ENCODE assay signal across 29 mouse cellular contexts in the genomic region with DNA sequence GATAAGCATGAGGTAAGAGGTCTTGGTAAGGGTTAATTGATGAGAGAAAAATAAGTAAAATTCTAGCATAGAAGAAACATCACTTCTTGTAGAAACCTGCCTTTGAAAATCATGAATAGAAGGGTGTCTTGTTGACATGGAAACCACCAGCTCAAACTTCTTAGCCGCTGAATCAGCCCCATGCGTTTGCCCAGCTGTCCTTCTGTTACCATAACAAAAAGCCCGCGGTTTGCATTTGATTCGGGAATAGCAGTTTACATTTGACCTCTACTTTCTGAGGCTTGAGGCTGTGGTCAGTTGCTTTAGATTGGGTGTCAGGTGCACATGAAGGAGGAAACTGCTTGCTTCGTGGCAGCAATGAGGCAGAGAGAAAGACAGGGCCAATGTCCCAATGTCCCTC.
DNase-seq lines count a peak whose midpoint lies in the region; ATAC-seq lines count a peak whose summit lies in the region.
"Had no signal": no experiment of that assay in that cellular context is flagged by ENCODE, and none has a peak within 500 bp of the region (broad histone marks: within the 10 kb centered on the region; RNA-seq: fewer than 3 reads in every experiment).

No protein-coding gene starts in this region.

- H3K4me2 ChIP-seq in midbrain, embryonic 11.5 days: no peak overlapping the region
- H3K4me2 ChIP-seq in midbrain, embryonic 15.5 days: no peak overlapping the region
- H3K4me2 ChIP-seq: heart, embryonic 13.5 days; intestine, embryonic 15.5 days; limb, embryonic 12.5 days; liver, embryonic 15.5 days; lung, embryonic 15.5 days; midbrain, embryonic 13.5 days; neural tube, embryonic 15.5 days had no signal

- no peaks in the 10 kb centered on the region for H3K27me3 ChIP-seq in midbrain, embryonic 11.5 days (ENCODE audit: control insufficient read depth, insufficient read depth, low read length)
- no peaks in the 10 kb centered on the region for H3K27me3 ChIP-seq in midbrain, embryonic 15.5 days (replicated peaks)
- H3K27me3 ChIP-seq: CH12.LX; heart, embryonic 13.5 days; intestine, embryonic 15.5 days; limb, embryonic 12.5 days; liver, embryonic 15.5 days; lung, embryonic 15.5 days; neural tube, embryonic 15.5 days had no signal

- no peaks in the 10 kb centered on the region for H3K9me3 ChIP-seq in midbrain, embryonic 11.5 days (ENCODE audit: control insufficient read depth, low read length)
- no peaks in the 10 kb centered on the region for H3K9me3 ChIP-seq in midbrain, embryonic 15.5 days
- H3K9me3 ChIP-seq: heart, embryonic 13.5 days; intestine, embryonic 15.5 days; limb, embryonic 12.5 days; liver, embryonic 15.5 days; lung, embryonic 15.5 days; midbrain, embryonic 13.5 days; neural tube, embryonic 15.5 days had no signal

- no peaks in the 10 kb centered on the region for H3K36me3 ChIP-seq in midbrain, embryonic 11.5 days (ENCODE audit: control insufficient read depth, insufficient read depth, low read length)
- no peaks in the 10 kb centered on the region for H3K36me3 ChIP-seq in midbrain, embryonic 15.5 days (replicated peaks)
- H3K36me3 ChIP-seq: heart, embryonic 13.5 days; intestine, embryonic 15.5 days; limb, embryonic 12.5 days; lung, embryonic 15.5 days had no signal

- H3K4me1 ChIP-seq in midbrain, embryonic 11.5 days (ENCODE audit: control insufficient read depth, insufficient read depth, low read length): no peaks in the 10 kb centered on the region; the same call in 1 of the 2 replicates
- no peaks in the 10 kb centered on the region for H3K4me1 ChIP-seq in midbrain, embryonic 15.5 days
- H3K4me1 ChIP-seq: intestine, embryonic 15.5 days; limb, embryonic 12.5 days; liver, embryonic 15.5 days; lung, embryonic 15.5 days had no signal

- no peak overlapping the region for H3K4me3 ChIP-seq in midbrain, embryonic 11.5 days (ENCODE audit: low read depth, low read length)
- H3K4me3 ChIP-seq in midbrain, embryonic 15.5 days: no peak overlapping the region
- H3K4me3 ChIP-seq: heart, adult 2 months; heart, embryonic 13.5 days; intestine, embryonic 15.5 days; limb, embryonic 12.5 days; liver, embryonic 15.5 days; lung, embryonic 15.5 days; midbrain, embryonic 13.5 days; neural tube, embryonic 15.5 days had no signal

- peak; percentile 19 for DNase-seq in embryo, embryonic 10.5 days (ENCODE audit: low spot score)
- DNase-seq in embryo, embryonic 9.5 days (ENCODE audit: extremely low spot score): no peak
- no peak for DNase-seq in frontal cortex, postnatal 25 days (ENCODE audit: low spot score in 2 of 2)
- DNase-seq in midbrain, embryonic 11.5 days (ENCODE audit: low spot score, missing footprints): no peak
- peak; percentile 60 for DNase-seq in brain, adult 2 months (ENCODE audit: low read depth, low spot score)
- no peak for DNase-seq in heart, postnatal 4 days
- DNase-seq: adrenal gland, adult 8-10 months; cerebellum, adult 9-10 months; cerebellum, postnatal 36 days; heart, adult 2 months; heart, postnatal 10 days; kidney, adult 2 months; kidney, postnatal 36 days; layer of hippocampus, postnatal 36 days; retina, postnatal 1 day; right cerebral cortex, postnatal 25 days; spleen, adult 18-20 months; thymus, postnatal 25 days had no signal

- ATAC-seq in frontal cortex, adult (ENCODE audit: low TSS enrichment): peak; percentile 24; the same call in 1 of the 2 replicates
- peak; percentile 56 for ATAC-seq in midbrain, embryonic 11.5 days (ENCODE audit: low FRiP score)
- no peak for ATAC-seq in midbrain, embryonic 15.5 days (replicated peaks)
- ATAC-seq: hindbrain, postnatal 0 days; intestine, embryonic 15.5 days; midbrain, embryonic 13.5 days had no signal

- H3K9ac ChIP-seq in midbrain, embryonic 11.5 days (ENCODE audit: low read length): no peak overlapping the region
- H3K9ac ChIP-seq in midbrain, embryonic 15.5 days: no peak overlapping the region
- H3K9ac ChIP-seq: heart, embryonic 13.5 days; intestine, embryonic 15.5 days; limb, embryonic 12.5 days; liver, embryonic 15.5 days; lung, embryonic 15.5 days; midbrain, embryonic 13.5 days; neural tube, embryonic 15.5 days had no signal

- WGBS in midbrain, embryonic 11.5 days: 18% methylated on average over 6 of the region's 6 CpGs
- 21% methylated on average over 6 of the region's 6 CpGs for WGBS in midbrain, embryonic 15.5 days

- no peak overlapping the region for H3K27ac ChIP-seq in midbrain, embryonic 11.5 days (ENCODE audit: low read depth, low read length)
- no peak overlapping the region for H3K27ac ChIP-seq in midbrain, embryonic 15.5 days
- H3K27ac ChIP-seq: heart, adult 2 months; heart, embryonic 13.5 days; hindbrain, postnatal 0 days; intestine, embryonic 15.5 days; limb, embryonic 12.5 days; liver, embryonic 15.5 days; lung, embryonic 15.5 days; midbrain, embryonic 13.5 days; neural tube, embryonic 15.5 days had no signal

Comparison
In these comparisons a context has a peak if more than half of its experiments do, and no peak if none do; other contexts are left out.
1. DNase-seq: peak in embryo, embryonic 10.5 days (single experiment) and brain, adult 2 months (single experiment); none in embryo, embryonic 9.5 days (single experiment), frontal cortex, postnatal 25 days (0 of 2), midbrain, embryonic 11.5 days (single experiment) and heart, postnatal 4 days (single experiment).